In genomic region chr11:94407803-94408321, GRCm38 (mm10) we compare ENCODE assay signal across 7 mouse cellular contexts. TPM values are rescaled to one million over a fixed set of nuclear protein-coding genes. Genes with fewer than 3 reads are reported as not detected.
DNase-seq lines count a peak whose midpoint lies in the region; ATAC-seq and TF ChIP-seq lines count a peak whose summit lies in the region.

No protein-coding gene starts in this region.

- ATAC-seq in forebrain, embryonic 13.5 days: peak; percentile 67
- no peak for ATAC-seq in limb, embryonic 14.5 days (ENCODE audit: low FRiP score, low read depth)
- ATAC-seq in inflammation-experienced regulatory T-cells, adult 6 months: no peak

- TF ChIP-seq POLR2A in thymus, adult 2 months (IDR thresholded peaks at IDR 0.05; ENCODE audit: control insufficient read depth, extremely low read depth, insufficient read depth, low read length, poor library complexity): no peak
- TF ChIP-seq POLR2A in limb, embryonic 14.5 days (IDR thresholded peaks at IDR 0.05; ENCODE audit: borderline replicate concordance, extremely low read depth, insufficient read depth, insufficient read length): no peak

- no peak overlapping the region for H3K4me3 ChIP-seq in thymus, adult 2 months (ENCODE audit: control insufficient read depth, insufficient read depth, low read length)
- no peak overlapping the region for H3K4me3 ChIP-seq in forebrain, embryonic 13.5 days
- H3K4me3 ChIP-seq in limb, embryonic 14.5 days (replicated peaks; ENCODE audit: low read length): no peak overlapping the region

- intact Hi-C loops in heart, postnatal 10 days (cut with DNase I): loop anchor here (10.0 kb wide), 2 partner anchors 173 to 283 kb away; no protein-coding TSS in a partner anchor

- H3K9ac ChIP-seq in forebrain, embryonic 13.5 days: peak overlapping the region; percentile 41
- no peak overlapping the region for H3K9ac ChIP-seq in limb, embryonic 14.5 days (ENCODE audit: low read depth, low read length, severe bottlenecking)

- peak; percentile 27 for DNase-seq in thymus, postnatal 0 days (ENCODE audit: low spot score)
- DNase-seq in thymus, adult 2 months: no peak
- DNase-seq in limb, embryonic 14.5 days (ENCODE audit: low spot score): peak; percentile 17
- no peak for DNase-seq in heart, postnatal 10 days
- DNase-seq in ovary, postnatal 36 days (ENCODE audit: low spot score): no peak

- H3K4me1 ChIP-seq in thymus, adult 2 months (replicated peaks; ENCODE audit: control insufficient read depth, insufficient read depth, low read length): peaks cover 7% of the 10 kb centered on the region; the same call in 1 of the 2 replicates
- H3K4me1 ChIP-seq in forebrain, embryonic 13.5 days: peaks cover 64% of the 10 kb centered on the region
- H3K4me1 ChIP-seq in limb, embryonic 14.5 days (ENCODE audit: control insufficient read depth, insufficient read depth, low read length): peaks cover 23% of the 10 kb centered on the region

- peak overlapping the region; percentile 2; the same call in 1 of the 2 replicates for H3K4me2 ChIP-seq in forebrain, embryonic 13.5 days
- no peak overlapping the region for H3K4me2 ChIP-seq in limb, embryonic 14.5 days (replicated peaks; ENCODE audit: low read depth, low read length, severe bottlenecking)

- no peaks in the 10 kb centered on the region for H3K27me3 ChIP-seq in thymus, adult 2 months (ENCODE audit: control insufficient read depth, insufficient read depth, low read length)
- H3K27me3 ChIP-seq in forebrain, embryonic 13.5 days: no peaks in the 10 kb centered on the region
- H3K27me3 ChIP-seq in limb, embryonic 14.5 days (ENCODE audit: control insufficient read depth, insufficient read depth, low read length): no peaks in the 10 kb centered on the region

- no peaks in the 10 kb centered on the region for H3K9me3 ChIP-seq in forebrain, embryonic 13.5 days (replicated peaks)
- H3K9me3 ChIP-seq in limb, embryonic 14.5 days (ENCODE audit: control insufficient read depth, low read length): no peaks in the 10 kb centered on the region

- WGBS in thymus, adult 2 months: 59% methylated on average over 11 of the region's 11 CpGs
- 27% methylated on average over 11 of the region's 11 CpGs for whole genome bisulfite sequencing in forebrain, embryonic 13.5 days
- WGBS in limb, embryonic 14.5 days: 39% methylated on average over 11 of the region's 11 CpGs

- no peak for TF ChIP-seq CTCF in thymus, adult 2 months (IDR thresholded peaks at IDR 0.05; ENCODE audit: borderline replicate concordance, control insufficient read depth, extremely low read depth, insufficient read depth, low read length, poor library complexity)

- no peak overlapping the region for H3K27ac ChIP-seq in thymus, adult 2 months (ENCODE audit: control insufficient read depth, insufficient read depth, low read length)
- H3K27ac ChIP-seq in forebrain, embryonic 13.5 days: peak overlapping the region; percentile 91
- no peak overlapping the region for H3K27ac ChIP-seq in limb, embryonic 14.5 days (replicated peaks; ENCODE audit: low read depth, low read length)

- H3K36me3 ChIP-seq in thymus, adult 2 months (ENCODE audit: control insufficient read depth, insufficient read depth, low read length): no peaks in the 10 kb centered on the region
- 0 out of 2 replicates have a peak, but pooled peaks cover 14% of the 10 kb centered on the region for H3K36me3 ChIP-seq in forebrain, embryonic 13.5 days (ENCODE audit: poor library complexity, severe bottlenecking)
- H3K36me3 ChIP-seq in limb, embryonic 14.5 days (ENCODE audit: control insufficient read depth, insufficient read depth, low read length): peaks cover 45% of the 10 kb centered on the region

RNA-seq across cellular contexts. Expression of gene Abcc3, which starts 15.1 kb away (rescaled TPM):
- 2.6 and 2.8 TPM in 2 replicates for polyA plus RNA-seq in thymus, postnatal 0 days (2015; fragmentation: Nextera tagmentation; extraction: Ambion mirVana)
- polyA plus RNA-seq in thymus, adult 2 months (2012; rRNA removed): 21.5 and 28.4 TPM in 2 replicates
- polyA plus RNA-seq in forebrain, embryonic 13.5 days (2015; fragmentation: Nextera tagmentation; extraction: Ambion mirVana): 0.31 and 0.54 TPM in 2 replicates
- 1.0 and 1.6 TPM in 2 replicates for polyA plus RNA-seq in limb, embryonic 14.5 days (2012; rRNA removed)
- polyA plus RNA-seq in limb, embryonic 14.5 days (2014; fragmentation: Nextera tagmentation; extraction: Ambion mirVana): 1.3 and 1.5 TPM in 2 replicates
- 1 to 10 TPM; 2.8 TPM for total RNA-seq in heart, postnatal 10 days (2021)
- 1 to 10 TPM in 2 of 3 experiments, under 1 TPM in 1; 0.70 to 4.0 (median 1.9) TPM for polyA plus RNA-seq in inflammation-experienced regulatory T-cells, adult 6 months (2017; shearing (Covaris generic))

Comparison
In these comparisons a context has a peak if more than half of its experiments do, and no peak if none do; other contexts are left out.
1. DNase-seq: peak in thymus, postnatal 0 days (single experiment) and limb, embryonic 14.5 days (single experiment); none in thymus, adult 2 months (single experiment), heart, postnatal 10 days (0 of 2) and ovary, postnatal 36 days (single experiment).